Mouse (Mus musculus) myocyte (in vitro differentiated cells): ENCODE measurements around the gene Gtpbp10. TPM values are rescaled to one million over a fixed set of nuclear protein-coding genes. Genes with fewer than 3 reads are reported as not detected.

Source experiments
- H3K27me3 ChIP-seq: one replicate; pipeline ENCODE4 v1.6.1; 2011; ENCODE audit not compliant: control insufficient read depth, insufficient read depth, insufficient read length
- H3K36me3 ChIP-seq: one replicate; pipeline ENCODE4 v1.6.1; 2011; ENCODE audit not compliant: control insufficient read depth, insufficient read depth
- H3K4me2 ChIP-seq: one replicate; pipeline ENCODE4 v1.6.1; 2011; ENCODE audit warnings: low read depth, control low read depth
- H3K4me3 ChIP-seq: one replicate; pipeline ENCODE4 v1.5.1; 2011; ENCODE audit warnings: mild to moderate bottlenecking, control low read depth, moderate library complexity
- H3K79me2 ChIP-seq: one replicate; pipeline ENCODE4 v1.6.1; 2011; ENCODE audit not compliant: control insufficient read depth, insufficient read depth
- H3ac ChIP-seq: one replicate; pipeline ENCODE4 v1.6.1; 2011; ENCODE audit not compliant: control insufficient read depth, insufficient read length
- CEBPB ChIP-seq: IDR thresholded peaks from 2 replicates; pipeline ENCODE4 v1.6.1; 2011; ENCODE audit warnings: mild to moderate bottlenecking, moderate library complexity; ENCODE audit not compliant: poor library complexity, insufficient read depth, severe bottlenecking
- E2F4 ChIP-seq: IDR thresholded peaks from one replicate; pipeline ENCODE4 v1.6.1; 2011; ENCODE audit warnings: mild to moderate bottlenecking, control low read depth, moderate library complexity; ENCODE audit not compliant: insufficient read depth
- MAX ChIP-seq: IDR thresholded peaks from one replicate; pipeline ENCODE4 v1.6.1; 2011; ENCODE audit warnings: low read depth, mild to moderate bottlenecking, control low read depth
- MYOD1 ChIP-seq, 3 experiments: IDR thresholded peaks; one replicate each; pipeline ENCODE4 v1.6.1; 2011; ENCODE audit warnings: control low read depth in 2 of 3, low read depth in 2 of 3, mild to moderate bottlenecking in 2 of 3, moderate library complexity in 1 of 3; ENCODE audit not compliant: insufficient read length in 2 of 3, control insufficient read depth in 1 of 3
- MYOG ChIP-seq, 3 experiments: IDR thresholded peaks; one replicate each; pipeline ENCODE4 v1.6.1; 2011; ENCODE audit warnings: control low read depth in 2 of 3, low read depth in 2 of 3, mild to moderate bottlenecking in 2 of 3; ENCODE audit not compliant: insufficient read length in 2 of 3, control insufficient read depth in 1 of 3, insufficient read depth in 1 of 3
- POLR2A ChIP-seq: IDR thresholded peaks from one replicate; pipeline ENCODE4 v1.6.1; 2011; ENCODE audit warnings: low read depth, mild to moderate bottlenecking, control low read depth, moderate library complexity; ENCODE audit not compliant: insufficient read length
- POLR2AphosphoS2 ChIP-seq: IDR thresholded peaks from one replicate; pipeline ENCODE4 v1.6.1; 2011; ENCODE audit warnings: low read depth, control low read depth; ENCODE audit not compliant: insufficient read length
- REST ChIP-seq: IDR thresholded peaks from one replicate; pipeline ENCODE4 v1.6.1; 2011; ENCODE audit warnings: mild to moderate bottlenecking, control low read depth, moderate library complexity; ENCODE audit not compliant: insufficient read depth, insufficient read length
- SRF ChIP-seq: IDR thresholded peaks from one replicate; pipeline ENCODE4 v1.6.1; 2011; ENCODE audit warnings: low read depth; ENCODE audit not compliant: control insufficient read depth, insufficient read length
- TCF12 ChIP-seq: IDR thresholded peaks from one replicate; pipeline ENCODE4 v1.6.1; 2011; ENCODE audit warnings: mild to moderate bottlenecking, control low read depth; ENCODE audit not compliant: poor library complexity, insufficient read depth, severe bottlenecking
- TCF3 ChIP-seq: IDR thresholded peaks from one replicate; pipeline ENCODE4 v1.6.1; 2011; ENCODE audit warnings: low read depth, control low read depth; ENCODE audit not compliant: insufficient read length
- USF1 ChIP-seq: IDR thresholded peaks from one replicate; pipeline ENCODE4 v1.6.1; 2011; ENCODE audit warnings: low read depth, mild to moderate bottlenecking, control low read depth, moderate library complexity
- polyA plus RNA-seq: library from polyadenylated mRNA; unstranded; fragments of >200 nt; fragmentation: generic; extraction: Trizol; gene quantifications from one replicate; pipeline ENCODE4 v1.2.1, GENCODE M21; 2012; ENCODE audit warnings: missing spikeins

The Gtpbp10 gene
- polyA plus RNA-seq, 1 experiment, result 4.6 TPM

- Histone ChIP-seq H3ac (no peak overlapping the region), H3K79me2 (peaks cover 60% of the 10 kb centered on the region), H3K4me2 (peak overlapping the region; percentile 75), H3K27me3 (no peaks in the 10 kb centered on the region), H3K4me3 (no peak overlapping the region), H3K36me3 (peaks cover 49% of the 10 kb centered on the region)
- TF ChIP-seq REST (no peak), TCF3 (no peak), CEBPB (no peak), POLR2AphosphoS2 (no peak), MYOG (IDR thresholded peaks at IDR 0.05; ENCODE audit: control insufficient read depth in 1 of 3, insufficient read depth in 1 of 3, insufficient read length in 2 of 3, low read depth in 2 of 3) (no peak), E2F4 (no peak), TCF12 (no peak), MYOD1 (IDR thresholded peaks at IDR 0.05; ENCODE audit: control insufficient read depth in 1 of 3, insufficient read length in 2 of 3, low read depth in 2 of 3) (no peak), SRF (no peak), USF1 (no peak)
Observed at GRCm38 (mm10) chr5:5510989-5511388, 48.3 kb downstream of the Gtpbp10 start.

DNA sequence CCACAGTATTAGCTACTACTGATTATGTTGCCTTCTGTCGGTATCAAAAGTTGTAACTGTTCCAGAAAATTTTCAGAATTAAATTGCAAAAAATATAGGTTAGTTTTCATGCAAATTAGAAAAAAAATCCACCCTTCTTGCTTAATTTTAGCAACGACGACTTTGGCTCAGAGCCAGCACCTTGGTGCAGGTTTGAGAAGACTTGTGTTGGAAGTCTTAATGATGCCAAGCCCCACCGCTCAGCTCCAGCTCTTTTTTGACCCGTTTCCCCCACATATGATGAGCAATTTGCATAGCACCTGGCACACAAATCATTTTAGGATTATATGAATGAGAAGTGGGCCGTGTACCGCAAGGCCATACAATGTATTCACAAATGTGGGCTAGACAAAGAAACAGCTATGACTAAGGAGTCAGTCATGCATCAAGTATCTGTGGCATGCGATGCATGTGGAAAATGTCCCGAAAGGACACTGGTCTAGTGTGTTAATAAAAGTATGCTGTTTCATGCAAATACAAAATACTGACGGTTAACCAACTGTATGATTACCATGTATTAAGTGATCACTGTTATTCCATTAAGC is 48.9 kb downstream of the Gtpbp10 start:
- Histone ChIP-seq H3K4me3 (no peak overlapping the region), H3K4me2 (peak overlapping the region; percentile 75), H3ac (no peak overlapping the region), H3K79me2 (peaks cover 60% of the 10 kb centered on the region), H3K27me3 (no peaks in the 10 kb centered on the region), H3K36me3 (peaks cover 52% of the 10 kb centered on the region)
- TF ChIP-seq TCF3, result no peak
- TF ChIP-seq USF1, result no peak
- TF ChIP-seq MYOD1 (IDR thresholded peaks at IDR 0.05; ENCODE audit: control insufficient read depth in 1 of 3, insufficient read length in 2 of 3, low read depth in 2 of 3), result peak in 2 of 3 experiments; percentile 25 to 42
- peak; percentile 49 for TF ChIP-seq MAX
- TF ChIP-seq POLR2A, result no peak
- TF ChIP-seq MYOG (IDR thresholded peaks at IDR 0.05; ENCODE audit: control insufficient read depth in 1 of 3, insufficient read depth in 1 of 3, insufficient read length in 2 of 3, low read depth in 2 of 3), result no peak

DNA sequence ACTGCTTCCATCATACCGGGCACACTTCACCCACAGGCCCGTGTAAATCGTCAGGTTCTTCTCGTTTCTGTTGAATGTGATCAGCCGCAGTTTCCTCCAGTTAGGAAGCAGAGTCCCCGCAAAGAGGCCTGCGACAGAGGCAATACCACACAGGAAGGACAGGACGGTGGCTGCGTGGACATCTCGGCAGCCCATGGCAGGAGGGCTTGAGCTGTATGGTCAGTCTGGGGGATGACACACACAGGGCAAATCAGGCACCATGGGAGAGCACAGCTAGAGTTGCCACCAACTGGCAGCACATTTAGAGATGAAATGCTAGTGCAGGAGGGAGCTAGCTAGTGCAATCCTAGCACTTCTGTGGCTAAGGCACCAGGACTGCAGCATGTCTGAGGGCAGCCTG is 51.1 kb downstream of the Gtpbp10 start:
- Histone ChIP-seq H3ac (no peak overlapping the region), H3K36me3 (peaks cover 62% of the 10 kb centered on the region), H3K79me2 (peaks cover 51% of the 10 kb centered on the region), H3K4me3 (no peak overlapping the region), H3K4me2 (no peak overlapping the region), H3K27me3 (no peaks in the 10 kb centered on the region)
- TF ChIP-seq SRF (no peak), MAX (no peak), MYOG (IDR thresholded peaks at IDR 0.05; ENCODE audit: control insufficient read depth in 1 of 3, insufficient read depth in 1 of 3, insufficient read length in 2 of 3, low read depth in 2 of 3) (no peak), POLR2A (peak; percentile 44)

- Histone ChIP-seq H3K36me3 (peaks cover 62% of the 10 kb centered on the region), H3K4me2 (no peak overlapping the region)
- TF ChIP-seq POLR2AphosphoS2, result no peak
- TF ChIP-seq TCF12, result no peak
- no peak for TF ChIP-seq TCF3
- TF ChIP-seq POLR2A, result no peak
- no peak for TF ChIP-seq SRF
- no peak for TF ChIP-seq REST
- TF ChIP-seq E2F4, result no peak
- TF ChIP-seq MAX, result no peak
- no peak for TF ChIP-seq CEBPB
- no peak for TF ChIP-seq MYOD1 (IDR thresholded peaks at IDR 0.05; ENCODE audit: control insufficient read depth in 1 of 3, insufficient read length in 2 of 3, low read depth in 2 of 3)
- TF ChIP-seq MYOG (IDR thresholded peaks at IDR 0.05; ENCODE audit: control insufficient read depth in 1 of 3, insufficient read depth in 1 of 3, insufficient read length in 2 of 3, low read depth in 2 of 3), result no peak
- no peak for TF ChIP-seq USF1
Observed at GRCm38 (mm10) chr5:5507701-5508225, 51.6 kb downstream of the Gtpbp10 start.

DNA sequence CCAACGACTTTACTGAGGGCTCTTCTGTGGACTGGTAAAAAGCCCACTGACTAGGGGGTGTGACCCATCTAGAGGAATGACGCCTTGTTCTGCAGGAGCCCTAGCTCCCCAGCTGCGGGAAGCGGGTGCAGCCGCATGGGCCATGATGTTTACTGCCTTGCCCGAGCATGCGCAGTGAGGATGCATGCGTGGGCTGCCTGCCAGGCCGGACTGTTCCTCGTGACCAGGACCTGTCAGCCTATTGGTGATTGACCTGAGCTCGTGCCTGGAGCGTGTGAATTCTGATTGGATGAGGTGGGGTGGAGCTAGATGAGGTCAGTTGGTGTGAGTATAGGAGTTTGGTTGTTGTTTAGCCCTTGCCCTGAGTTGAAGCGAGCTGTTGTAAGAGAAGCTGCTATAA is 54.9 kb downstream of the Gtpbp10 start:
- Histone ChIP-seq H3K4me2 (no peak overlapping the region), H3ac (no peak overlapping the region), H3K79me2 (peaks cover 22% of the 10 kb centered on the region), H3K36me3 (peaks cover 39% of the 10 kb centered on the region), H3K27me3 (no peaks in the 10 kb centered on the region), H3K4me3 (no peak overlapping the region)
- TF ChIP-seq REST (no peak), POLR2AphosphoS2 (peak; percentile 49)

More at GRCm38 (mm10) chr5:5507701-5508225, 51.6 kb downstream of the Gtpbp10 start:
- H3K4me3 ChIP-seq, result no peak overlapping the region
- no peaks in the 10 kb centered on the region for H3K27me3 ChIP-seq
- no peak overlapping the region for H3ac ChIP-seq
- peaks cover 46% of the 10 kb centered on the region for H3K79me2 ChIP-seq
